ENCODE assay signal across 21 mouse cellular contexts in genomic region chr3:8367659-8367969, GRCm38 (mm10).
DNase-seq lines count a peak whose midpoint lies in the region; ATAC-seq lines count a peak whose summit lies in the region.
"Had no signal": no experiment of that assay in that cellular context is flagged by ENCODE, and none has a peak within 500 bp of the region (broad histone marks: within the 10 kb centered on the region; RNA-seq: fewer than 3 reads in every experiment).

No protein-coding gene starts in this region.

- no peaks in the 10 kb centered on the region for H3K36me3 ChIP-seq in hindbrain, embryonic 12.5 days
- H3K36me3 ChIP-seq in hindbrain, embryonic 10.5 days, result no peaks in the 10 kb centered on the region
- no peaks in the 10 kb centered on the region for H3K36me3 ChIP-seq in midbrain, embryonic 15.5 days (replicated peaks)
- no peaks in the 10 kb centered on the region for H3K36me3 ChIP-seq in midbrain, embryonic 13.5 days
- H3K36me3 ChIP-seq in forebrain, embryonic 15.5 days, result no peaks in the 10 kb centered on the region
- no peaks in the 10 kb centered on the region for H3K36me3 ChIP-seq in hindbrain, embryonic 16.5 days (ENCODE audit: control insufficient read depth, insufficient read depth, low read length)
- H3K36me3 ChIP-seq in liver, embryonic 12.5 days, result no peaks in the 10 kb centered on the region
- H3K36me3 ChIP-seq: embryonic facial prominence, embryonic 13.5 days; heart, embryonic 15.5 days had no signal

- WGBS in hindbrain, embryonic 12.5 days, result 79% methylated on average over 2 of the region's 2 CpGs
- WGBS in hindbrain, embryonic 10.5 days, result 84% methylated on average over 2 of the region's 2 CpGs
- WGBS in midbrain, embryonic 15.5 days, result 57% methylated on average over 2 of the region's 2 CpGs
- 56% methylated on average over 2 of the region's 2 CpGs for WGBS in midbrain, embryonic 13.5 days
- WGBS in forebrain, embryonic 15.5 days, result 20% methylated on average over 2 of the region's 2 CpGs
- 48% methylated on average over 2 of the region's 2 CpGs for WGBS in hindbrain, embryonic 16.5 days
- 60% methylated on average over 2 of the region's 2 CpGs for WGBS in liver, embryonic 12.5 days (ENCODE audit: insufficient replicate concordance)

- H3K4me1 ChIP-seq in hindbrain, embryonic 12.5 days, result no peaks in the 10 kb centered on the region
- H3K4me1 ChIP-seq in hindbrain, embryonic 10.5 days (replicated peaks), result no peaks in the 10 kb centered on the region
- H3K4me1 ChIP-seq in midbrain, embryonic 15.5 days, result peaks cover 5% of the 10 kb centered on the region; the same call in 1 of the 2 replicates
- H3K4me1 ChIP-seq in midbrain, embryonic 13.5 days (replicated peaks), result peaks cover 4% of the 10 kb centered on the region; the same call in 1 of the 2 replicates
- peaks cover 19% of the 10 kb centered on the region for H3K4me1 ChIP-seq in forebrain, embryonic 15.5 days
- no peaks in the 10 kb centered on the region for H3K4me1 ChIP-seq in hindbrain, embryonic 16.5 days (ENCODE audit: control insufficient read depth, insufficient read depth, low read depth, low read length)
- no peaks in the 10 kb centered on the region for H3K4me1 ChIP-seq in liver, embryonic 12.5 days
- H3K4me1 ChIP-seq: embryonic facial prominence, embryonic 13.5 days; heart, embryonic 15.5 days had no signal

- no peak overlapping the region for H3K9ac ChIP-seq in hindbrain, embryonic 12.5 days
- H3K9ac ChIP-seq in midbrain, embryonic 15.5 days, result no peak overlapping the region
- H3K9ac ChIP-seq in midbrain, embryonic 13.5 days (replicated peaks), result no peak overlapping the region
- no peak overlapping the region for H3K9ac ChIP-seq in forebrain, embryonic 15.5 days (replicated peaks)
- H3K9ac ChIP-seq in hindbrain, embryonic 16.5 days (ENCODE audit: low read depth, low read length), result no peak overlapping the region
- H3K9ac ChIP-seq in liver, embryonic 12.5 days, result no peak overlapping the region
- H3K9ac ChIP-seq: embryonic facial prominence, embryonic 13.5 days; heart, embryonic 15.5 days had no signal

- H3K27me3 ChIP-seq in hindbrain, embryonic 12.5 days, result no peaks in the 10 kb centered on the region
- H3K27me3 ChIP-seq in hindbrain, embryonic 10.5 days (ENCODE audit: insufficient read depth, poor library complexity, severe bottlenecking), result no peaks in the 10 kb centered on the region
- H3K27me3 ChIP-seq in midbrain, embryonic 15.5 days (replicated peaks), result no peaks in the 10 kb centered on the region
- no peaks in the 10 kb centered on the region for H3K27me3 ChIP-seq in midbrain, embryonic 13.5 days
- no peaks in the 10 kb centered on the region for H3K27me3 ChIP-seq in forebrain, embryonic 15.5 days
- H3K27me3 ChIP-seq in hindbrain, embryonic 16.5 days (replicated peaks; ENCODE audit: control insufficient read depth, insufficient read depth, low read length), result no peaks in the 10 kb centered on the region
- H3K27me3 ChIP-seq in liver, embryonic 12.5 days (replicated peaks), result no peaks in the 10 kb centered on the region
- H3K27me3 ChIP-seq: CH12.LX; embryonic facial prominence, embryonic 13.5 days; heart, embryonic 15.5 days; Patski had no signal

- 0 out of 2 replicates have a peak, but pooled peaks have one; percentile 67 for ATAC-seq in hindbrain, embryonic 12.5 days (ENCODE audit: low FRiP score)
- peak; percentile 72; the same call in 1 of the 2 replicates for ATAC-seq in midbrain, embryonic 15.5 days (replicated peaks)
- ATAC-seq in midbrain, embryonic 13.5 days, result no peak
- peak; percentile 96 for ATAC-seq in forebrain, embryonic 15.5 days (replicated peaks)
- peak; percentile 60 for ATAC-seq in hindbrain, embryonic 16.5 days
- ATAC-seq in liver, embryonic 12.5 days, result no peak
- ATAC-seq: activated CD4-positive, CD25-positive, alpha-beta regulatory T cell, adult 4 months; Patski had no signal

- DNase-seq in hindbrain, embryonic 10.5 days (ENCODE audit: low spot score), result no peak
- DNase-seq in B cell, adult 2 months, result no peak
- DNase-seq: adrenal gland, postnatal 14 days; cerebellum, adult 18-20 months; cerebellum, adult 9-11 months; cerebellum, postnatal 36 days; gastrocnemius, postnatal 14 days; heart, adult 2 months; heart, postnatal 14 days had no signal

- no peaks in the 10 kb centered on the region for H3K9me3 ChIP-seq in hindbrain, embryonic 12.5 days (replicated peaks)
- H3K9me3 ChIP-seq in hindbrain, embryonic 10.5 days, result no peaks in the 10 kb centered on the region
- H3K9me3 ChIP-seq in midbrain, embryonic 15.5 days, result no peaks in the 10 kb centered on the region
- H3K9me3 ChIP-seq in midbrain, embryonic 13.5 days, result 0 out of 2 replicates have a peak, but pooled peaks cover 3% of the 10 kb centered on the region
- H3K9me3 ChIP-seq in forebrain, embryonic 15.5 days, result no peaks in the 10 kb centered on the region
- H3K9me3 ChIP-seq in hindbrain, embryonic 16.5 days (ENCODE audit: control insufficient read depth, low read length), result no peaks in the 10 kb centered on the region
- H3K9me3 ChIP-seq in liver, embryonic 12.5 days (replicated peaks), result no peaks in the 10 kb centered on the region
- H3K9me3 ChIP-seq: heart, embryonic 15.5 days had no signal

- H3K27ac ChIP-seq in hindbrain, embryonic 12.5 days, result no peak overlapping the region
- no peak overlapping the region for H3K27ac ChIP-seq in hindbrain, embryonic 10.5 days
- no peak overlapping the region for H3K27ac ChIP-seq in midbrain, embryonic 15.5 days
- H3K27ac ChIP-seq in midbrain, embryonic 13.5 days, result no peak overlapping the region; the same call in 1 of the 2 replicates
- H3K27ac ChIP-seq in forebrain, embryonic 15.5 days (replicated peaks), result peak overlapping the region; percentile 79
- H3K27ac ChIP-seq in hindbrain, embryonic 16.5 days (ENCODE audit: low read depth, low read length), result no peak overlapping the region
- H3K27ac ChIP-seq in liver, embryonic 12.5 days, result no peak overlapping the region
- H3K27ac ChIP-seq: embryonic facial prominence, embryonic 13.5 days; heart, adult 2 months; heart, embryonic 15.5 days had no signal

- no peak overlapping the region for H3K4me3 ChIP-seq in hindbrain, embryonic 12.5 days
- H3K4me3 ChIP-seq in hindbrain, embryonic 10.5 days, result no peak overlapping the region
- H3K4me3 ChIP-seq in midbrain, embryonic 15.5 days, result no peak overlapping the region
- no peak overlapping the region for H3K4me3 ChIP-seq in midbrain, embryonic 13.5 days (replicated peaks)
- H3K4me3 ChIP-seq in forebrain, embryonic 15.5 days, result no peak overlapping the region
- no peak overlapping the region for H3K4me3 ChIP-seq in hindbrain, embryonic 16.5 days (ENCODE audit: low read length)
- H3K4me3 ChIP-seq in liver, embryonic 12.5 days, result no peak overlapping the region
- H3K4me3 ChIP-seq: embryonic facial prominence, embryonic 13.5 days; heart, adult 2 months; heart, embryonic 15.5 days had no signal

- no peak overlapping the region for H3K4me2 ChIP-seq in hindbrain, embryonic 12.5 days (replicated peaks)
- no peak overlapping the region for H3K4me2 ChIP-seq in midbrain, embryonic 15.5 days
- H3K4me2 ChIP-seq in midbrain, embryonic 13.5 days (replicated peaks), result no peak overlapping the region
- 0 out of 2 replicates have a peak overlapping the region, but pooled peaks have one; percentile 7 for H3K4me2 ChIP-seq in forebrain, embryonic 15.5 days (replicated peaks)
- no peak overlapping the region for H3K4me2 ChIP-seq in hindbrain, embryonic 16.5 days (ENCODE audit: low read length)
- no peak overlapping the region for H3K4me2 ChIP-seq in liver, embryonic 12.5 days
- H3K4me2 ChIP-seq: embryonic facial prominence, embryonic 13.5 days; heart, embryonic 11.5 days; heart, embryonic 15.5 days had no signal

Comparison
In these comparisons a context has a peak if more than half of its experiments do, and no peak if none do; other contexts are left out.
1. ATAC-seq: peak in hindbrain, embryonic 12.5 days (single experiment), midbrain, embryonic 15.5 days (single experiment), forebrain, embryonic 15.5 days (single experiment) and hindbrain, embryonic 16.5 days (single experiment); none in midbrain, embryonic 13.5 days (single experiment) and liver, embryonic 12.5 days (single experiment).